Mouse (Mus musculus) testis, postnatal 14 days (tissue): ENCODE results near the gene Gm45062.

Experiments used
- DNase-seq: peaks from one replicate; pipeline ENCODE4 v3.0.0; 2021; ENCODE audit warnings: low spot score

Gm45062 gene

GRCm38 (mm10) chr6:8474316-8474715 lies 215.1 kb downstream of the Gm45062 start:
- DNase-seq = peak; percentile 22

DNA sequence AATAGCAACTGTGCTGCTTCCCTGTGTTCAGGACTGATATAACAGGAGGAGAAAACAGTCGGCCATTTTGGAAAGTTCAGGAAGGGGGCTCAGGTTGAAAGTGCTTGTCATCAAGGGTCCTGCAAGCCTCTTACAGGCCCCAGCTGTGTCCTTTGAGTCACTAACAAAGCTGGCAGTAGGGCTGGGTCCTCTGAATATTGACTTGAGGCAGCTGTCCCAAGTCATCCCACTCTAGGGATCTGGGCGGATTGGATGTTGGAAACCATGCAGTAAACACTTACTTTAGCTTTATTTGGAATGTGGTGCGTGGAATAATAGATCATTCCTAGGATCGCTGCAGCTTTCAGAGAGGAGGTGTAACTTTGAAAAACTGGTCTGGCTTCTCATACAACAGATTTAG lies 215.6 kb downstream of the Gm45062 start:
- DNase-seq = no peak

DNA sequence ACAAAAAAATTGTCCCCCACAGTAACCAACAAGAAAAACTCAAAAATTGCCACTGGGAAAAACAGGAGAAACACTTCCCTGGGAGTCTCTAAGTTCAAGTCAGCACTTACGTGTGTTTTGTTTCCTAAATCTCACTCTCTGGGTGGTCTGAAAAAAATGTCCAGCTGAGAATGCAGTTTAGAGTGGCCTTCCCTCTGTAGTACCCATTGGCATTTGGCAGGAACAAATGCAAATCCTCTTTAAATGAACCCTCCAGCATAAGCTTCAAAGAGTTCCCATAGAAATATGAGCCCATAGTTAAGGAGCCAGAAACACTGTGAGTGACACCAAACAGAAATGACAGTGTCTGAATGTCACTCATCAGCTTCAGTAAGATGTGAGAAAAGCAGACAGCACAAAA lies 219.9 kb downstream of the Gm45062 start:
- DNase-seq = no peak

DNA sequence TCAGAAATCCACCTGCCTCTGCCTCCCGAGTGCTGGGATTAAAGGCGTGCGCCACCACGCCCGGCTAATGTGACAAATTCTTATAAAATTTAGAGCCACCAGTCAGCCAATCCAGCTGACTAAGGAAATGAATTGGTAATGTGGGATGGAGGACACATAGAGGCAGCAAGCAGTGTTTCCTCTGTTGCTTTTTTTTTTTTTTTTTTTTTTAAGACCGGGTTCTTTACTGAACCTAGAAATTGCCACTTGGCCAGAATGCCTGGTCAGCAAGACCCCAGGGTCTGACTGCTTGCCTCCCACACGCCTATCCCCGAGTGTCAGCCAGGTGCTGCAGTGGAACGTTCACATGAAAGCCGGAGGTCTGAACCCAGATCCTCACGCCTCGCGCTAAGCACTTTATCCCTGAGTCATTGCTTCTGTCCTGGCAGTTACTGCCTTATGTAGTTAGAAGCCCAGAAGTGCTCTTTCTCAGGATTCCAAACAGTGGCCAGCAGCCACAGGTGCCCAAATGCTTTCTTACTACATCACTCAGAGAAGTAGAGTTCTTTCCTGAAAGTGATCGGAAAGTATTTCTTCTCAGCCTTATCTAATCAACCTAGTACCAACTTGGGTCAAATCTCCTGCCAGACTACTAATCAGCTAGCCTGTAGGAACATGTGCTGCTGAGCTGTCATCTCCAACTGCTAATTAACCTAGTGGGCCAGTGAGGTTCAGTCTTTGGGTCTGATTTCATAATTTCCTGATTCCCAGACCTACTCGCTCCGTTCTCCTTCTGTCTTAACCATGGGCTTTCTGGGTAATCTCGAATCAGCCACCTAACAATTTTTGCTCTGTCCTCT lies 225.4 kb downstream of the Gm45062 start:
- DNase-seq = no peak

DNA sequence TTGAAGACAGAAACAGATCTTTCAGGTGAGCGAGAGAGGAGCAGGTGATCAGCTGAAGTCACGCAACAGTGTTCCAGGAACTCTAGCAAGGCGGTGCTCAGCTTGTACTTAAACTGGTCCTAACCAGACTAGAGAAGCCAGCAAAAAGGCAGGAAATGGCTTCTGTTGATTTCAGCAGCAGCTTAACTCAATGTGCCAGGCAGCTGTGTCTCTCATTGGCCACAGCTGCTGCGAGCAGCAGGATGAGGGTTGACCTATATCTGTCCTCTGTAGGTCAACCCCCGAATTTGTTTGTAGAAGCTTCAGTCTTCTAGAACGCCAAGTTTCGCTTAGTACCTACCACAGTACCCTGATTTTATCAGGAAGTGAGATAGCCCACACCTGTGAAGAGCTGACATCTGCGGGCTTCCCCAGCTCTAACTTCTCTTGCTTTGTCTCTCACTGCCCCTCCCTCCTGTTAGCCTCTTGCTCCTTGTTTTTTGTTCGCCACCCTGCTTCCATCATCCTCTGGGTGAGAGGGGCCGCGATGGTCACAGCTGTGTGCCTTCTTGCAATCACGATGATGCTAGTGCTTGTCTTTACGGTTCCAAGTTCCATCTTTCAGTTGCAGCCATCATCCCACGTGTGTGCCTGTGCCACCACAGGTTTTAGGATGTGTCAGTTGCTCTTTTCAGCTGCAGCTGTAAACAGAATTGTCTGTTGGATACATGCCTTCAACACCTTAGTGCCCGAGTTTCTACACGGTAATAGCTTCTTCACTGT lies 226.3 kb downstream of the Gm45062 start:
- no peak for DNase-seq

DNA sequence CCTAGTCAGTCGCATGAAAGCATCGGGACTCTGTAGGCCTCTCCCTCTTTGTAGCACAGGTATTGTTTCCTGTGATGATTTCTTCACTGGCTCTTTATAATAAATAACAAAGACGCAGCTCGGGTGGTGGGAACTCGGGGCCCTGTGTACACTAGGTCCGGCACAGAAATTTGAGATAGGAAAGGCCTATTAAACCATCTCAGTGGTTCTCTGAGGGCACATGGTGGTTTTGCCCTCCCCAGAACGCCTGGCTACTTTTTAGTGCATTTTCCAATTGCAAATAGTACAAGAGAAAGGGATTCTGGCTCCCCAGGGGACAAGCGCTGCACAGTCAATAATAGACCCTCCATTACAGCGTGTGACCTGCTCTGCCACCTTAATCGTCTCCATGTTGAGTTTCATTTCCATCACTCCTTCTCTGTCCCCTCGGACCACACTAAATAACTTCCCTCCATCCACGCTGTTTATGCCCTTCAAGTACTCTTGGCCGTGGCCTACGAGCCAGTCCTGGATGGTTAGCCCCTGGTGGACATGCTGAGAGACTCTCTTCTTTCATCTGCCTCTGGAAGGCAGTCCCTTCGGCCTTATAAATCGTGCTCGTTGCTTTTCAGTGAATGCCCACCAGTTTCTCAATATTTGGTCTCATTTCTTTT lies 227.3 kb downstream of the Gm45062 start:
- DNase-seq = no peak

DNA sequence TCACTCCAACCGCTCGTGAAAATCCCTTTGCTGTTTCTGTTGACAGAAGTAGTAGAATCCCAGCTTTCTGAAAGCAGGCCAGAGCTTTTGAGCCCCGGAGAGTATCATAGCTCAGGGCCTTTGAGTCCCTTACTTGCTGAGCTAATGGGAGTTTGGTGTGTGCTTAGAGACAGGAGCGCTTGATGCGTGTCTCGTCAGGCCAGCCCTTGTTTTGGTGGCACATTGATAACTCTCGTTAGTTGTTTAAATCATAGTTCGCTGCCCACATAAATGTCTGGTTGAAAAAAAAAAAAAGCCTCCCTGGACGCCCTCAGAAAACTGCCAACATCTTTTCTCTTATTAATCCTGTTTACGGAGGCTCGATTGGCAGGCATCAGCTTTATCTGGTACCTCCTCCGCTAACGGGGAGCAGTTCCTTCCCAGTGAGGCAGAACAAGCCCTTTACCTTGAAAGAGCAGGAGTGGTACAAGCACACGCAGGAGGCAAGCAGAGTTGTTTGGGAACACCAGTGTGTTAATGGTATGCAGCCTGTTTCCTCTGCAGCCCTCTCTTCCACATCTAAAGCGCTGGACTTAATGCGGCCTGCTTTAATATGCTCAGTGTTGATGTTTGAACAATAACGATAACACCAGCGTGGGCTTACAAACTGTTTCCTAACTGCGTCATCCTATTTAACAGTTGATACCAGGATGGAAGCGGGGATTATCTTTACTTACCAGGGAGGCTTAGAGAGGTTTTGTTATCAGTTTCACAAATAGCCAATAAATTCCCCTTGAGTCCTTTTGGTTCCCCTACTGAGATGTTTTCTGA lies 228.0 kb downstream of the Gm45062 start:
- no peak for DNase-seq

- no peak for DNase-seq
These were observed 229.0 kb downstream of the Gm45062 start for GRCm38 (mm10) chr6:8488249-8488648.

GRCm38 (mm10) chr6:8489266-8489665 lies 230.0 kb downstream of the Gm45062 start:
- no peak for DNase-seq

- DNase-seq = no peak
These were observed 230.8 kb downstream of the Gm45062 start for GRCm38 (mm10) chr6:8489938-8490585.

DNA sequence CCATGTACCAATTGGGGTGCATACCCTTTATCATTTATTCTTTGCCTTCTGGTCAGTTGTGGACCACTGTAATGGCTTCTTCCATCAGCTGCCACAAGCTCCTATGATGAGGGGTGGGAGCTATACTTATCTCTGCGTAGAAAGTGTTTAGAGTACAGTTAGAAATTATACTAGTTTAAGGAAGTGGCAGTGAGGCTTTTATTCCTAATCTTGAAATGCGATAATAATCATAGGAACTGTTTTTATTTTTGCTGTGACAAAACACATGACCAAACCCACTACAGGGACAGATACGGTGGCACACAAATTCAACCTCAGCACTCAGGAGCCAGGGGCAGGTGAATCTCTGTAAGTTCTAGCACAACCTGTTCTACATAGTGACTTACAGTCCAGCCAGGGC lies 233.0 kb downstream of the Gm45062 start:
- DNase-seq = no peak

- no peak for DNase-seq
These were observed 236.0 kb downstream of the Gm45062 start for GRCm38 (mm10) chr6:8495109-8495826.

GRCm38 (mm10) chr6:8495827-8496222 lies 236.6 kb downstream of the Gm45062 start:
- DNase-seq = no peak

GRCm38 (mm10) chr6:8497234-8497867 lies 238.1 kb downstream of the Gm45062 start:
- DNase-seq = no peak

GRCm38 (mm10) chr6:8497868-8498257 lies 238.6 kb downstream of the Gm45062 start:
- DNase-seq = no peak

GRCm38 (mm10) chr6:8498961-8499360 lies 239.7 kb downstream of the Gm45062 start:
- DNase-seq = no peak

DNA sequence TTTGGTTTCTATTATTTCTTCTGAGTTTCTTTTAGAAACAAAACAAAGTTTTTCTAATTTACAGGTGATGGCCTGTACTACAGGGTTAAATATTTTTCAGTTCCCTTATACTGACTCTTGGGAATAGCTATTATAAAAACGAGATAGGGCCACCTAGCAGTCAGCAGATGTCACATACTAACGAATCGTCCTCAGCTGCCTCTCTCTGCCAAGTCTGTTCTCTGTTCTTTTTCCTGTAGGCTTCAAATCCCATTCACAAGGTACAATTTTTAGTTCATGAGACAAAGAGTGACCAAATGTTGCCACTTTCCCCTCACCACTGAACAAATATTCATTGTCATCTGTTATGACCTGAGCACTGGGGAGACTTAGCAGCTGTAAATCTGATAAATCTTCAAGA lies 244.7 kb downstream of the Gm45062 start:
- no peak for DNase-seq

GRCm38 (mm10) chr6:8504521-8505228 lies 245.4 kb downstream of the Gm45062 start:
- DNase-seq = no peak

DNA sequence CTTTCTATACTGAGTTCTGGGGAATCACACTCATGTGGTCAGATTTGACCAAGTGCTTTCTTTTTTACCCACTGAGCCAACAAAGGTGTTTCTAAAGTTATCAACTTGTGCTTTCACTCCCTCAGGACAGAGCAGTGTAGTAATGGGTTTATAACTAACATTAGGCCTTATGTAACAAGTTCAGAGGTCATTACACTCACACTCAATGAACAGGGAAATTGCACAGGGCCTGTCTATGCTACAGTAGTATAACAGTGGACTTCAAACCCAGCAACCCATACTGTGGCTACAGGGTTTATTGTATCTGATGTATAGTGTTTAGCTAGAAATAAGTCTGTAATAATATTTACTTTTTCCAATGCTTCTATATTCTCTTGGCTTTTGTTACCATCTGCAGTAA lies 247.4 kb downstream of the Gm45062 start:
- DNase-seq = no peak
